Mouse (Mus musculus): ENCODE data around the gene Auh. TPM values are rescaled to one million over a fixed set of nuclear protein-coding genes. Genes with fewer than 3 reads are reported as not detected.

The Auh gene
- total RNA-seq, 2 experiments from 2014 or later, result 21.4 to 35.3 TPM

DNA sequence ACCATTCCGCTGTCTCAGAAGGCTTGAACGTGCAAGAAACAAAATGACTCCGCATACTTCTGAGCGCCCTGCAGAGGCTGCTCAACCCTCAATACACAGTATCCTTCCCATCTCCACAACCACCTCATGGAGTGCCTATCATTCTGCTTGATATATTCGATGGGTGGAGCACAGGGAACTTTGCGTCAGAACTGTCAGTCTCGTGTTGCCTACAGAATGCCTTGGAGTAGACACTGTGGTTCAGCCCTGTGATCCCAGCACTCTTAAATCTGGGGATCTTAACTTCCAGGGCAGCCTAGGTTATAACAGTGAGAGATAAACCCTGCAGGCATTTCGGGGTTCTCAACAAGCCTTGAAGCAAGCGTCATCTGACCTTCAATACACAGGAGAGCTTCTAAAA lies 1.1 kb downstream of the Auh start:
- ATAC-seq (replicated peaks; ENCODE audit: low FRiP score, poor library complexity, severe bottlenecking), result 0 out of 2 replicates have a peak, but pooled peaks have one; percentile 11

DNA sequence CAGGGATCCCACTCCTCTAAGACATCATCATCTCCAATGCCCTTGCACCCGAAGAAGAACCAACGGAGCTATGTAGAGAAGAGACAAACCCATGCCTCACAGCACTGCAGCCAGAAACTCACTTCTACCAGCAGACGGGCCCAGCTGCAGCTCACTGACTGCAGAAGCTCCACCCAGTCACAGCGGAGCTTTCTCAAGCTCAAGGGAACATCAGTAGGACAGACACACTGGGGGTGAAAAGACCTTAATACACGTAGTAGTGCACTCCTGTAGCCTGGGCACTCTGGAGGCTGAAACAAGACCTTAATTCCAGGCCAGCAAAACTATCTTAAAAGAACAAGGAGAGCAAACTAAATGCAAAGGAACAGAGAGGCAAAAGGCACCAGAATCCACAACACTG lies 5.0 kb downstream of the Auh start:
- ATAC-seq (replicated peaks; ENCODE audit: low FRiP score, poor library complexity, severe bottlenecking), result no peak

DNA sequence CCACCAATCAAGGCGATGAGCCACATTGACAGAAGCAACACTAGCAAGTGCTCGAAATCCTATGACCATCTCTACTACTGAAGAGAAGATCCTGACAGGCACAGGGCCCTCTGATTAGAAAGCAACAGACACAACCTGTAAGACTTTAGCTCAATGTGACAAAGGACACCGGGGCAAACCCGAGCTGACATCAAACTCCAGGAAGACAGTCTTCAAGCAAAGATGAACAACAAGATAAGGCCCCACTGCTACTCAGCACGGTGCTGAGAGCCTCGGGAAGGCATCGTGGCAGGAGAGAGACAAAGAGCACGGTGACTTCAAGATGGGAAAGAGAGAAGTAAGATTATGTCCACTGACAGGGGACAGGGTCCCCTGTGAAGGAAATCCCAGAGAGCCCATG lies 7.5 kb downstream of the Auh start:
- no peak for ATAC-seq (replicated peaks; ENCODE audit: low FRiP score, poor library complexity, severe bottlenecking)

DNA sequence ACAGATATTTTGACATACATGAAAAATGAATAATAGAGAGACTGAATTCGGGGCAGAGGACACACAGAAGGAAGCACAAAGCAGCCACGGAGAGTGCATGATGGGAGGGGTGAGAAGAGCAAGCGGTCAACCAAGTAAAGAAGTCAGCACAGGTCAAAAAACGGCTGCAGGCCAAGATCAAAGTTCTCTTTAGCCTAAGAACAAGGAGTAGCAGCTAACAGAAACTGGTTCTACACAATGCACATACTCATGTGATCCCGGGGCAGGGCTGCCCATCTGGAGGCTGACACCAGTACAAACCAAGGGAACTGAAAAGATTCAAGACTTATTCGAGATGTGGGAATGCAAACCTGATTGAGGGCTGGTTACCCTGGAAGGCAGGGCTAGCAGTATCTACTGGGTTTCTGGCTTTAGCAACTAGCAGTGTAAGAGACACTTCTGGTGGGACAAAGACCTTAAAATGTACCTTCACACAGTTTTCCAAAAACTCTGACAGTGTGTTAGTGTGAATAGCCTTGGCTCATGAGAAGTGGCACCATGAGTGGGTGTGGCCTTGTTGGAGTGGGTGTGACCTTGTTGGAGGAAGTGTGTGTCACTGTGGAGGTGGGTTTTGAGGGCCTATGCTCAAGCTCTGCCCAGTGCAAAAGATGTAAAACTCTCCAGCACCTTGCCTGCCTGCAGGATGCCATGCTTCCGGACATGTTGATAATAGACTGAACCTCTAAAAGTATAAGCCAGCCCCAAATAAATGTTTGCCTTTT lies 8.2 kb downstream of the Auh start:
- ATAC-seq (replicated peaks; ENCODE audit: low FRiP score, poor library complexity, severe bottlenecking), result no peak

DNA sequence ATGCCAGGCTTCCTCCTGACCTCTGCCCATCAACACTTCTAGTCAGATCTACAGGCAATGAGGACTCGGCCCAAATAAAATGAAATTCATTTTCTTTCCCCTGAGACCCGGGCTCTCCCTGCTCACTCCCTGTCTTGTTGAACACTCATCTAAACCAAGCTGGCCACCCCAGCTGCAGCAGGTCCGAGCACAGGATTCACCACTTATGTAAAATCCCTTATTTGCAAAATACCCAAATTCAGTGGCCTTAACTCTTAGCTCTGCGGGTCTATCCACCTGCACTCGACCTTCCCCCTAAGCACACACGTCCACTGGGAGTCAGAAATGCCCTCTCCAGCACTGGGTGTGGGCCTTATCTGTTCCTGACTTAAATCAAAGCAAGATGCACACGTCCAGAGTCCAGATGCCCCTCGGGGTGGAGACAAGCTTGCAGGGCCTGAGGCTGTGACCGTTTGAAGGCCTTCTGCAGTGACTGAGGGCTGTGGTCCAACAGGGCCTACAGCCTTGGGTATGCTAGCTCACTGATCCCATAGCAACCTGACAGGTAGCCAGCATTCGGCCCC lies 9.6 kb downstream of the Auh start:
- ATAC-seq (replicated peaks; ENCODE audit: low FRiP score, poor library complexity, severe bottlenecking), result no peak

DNA sequence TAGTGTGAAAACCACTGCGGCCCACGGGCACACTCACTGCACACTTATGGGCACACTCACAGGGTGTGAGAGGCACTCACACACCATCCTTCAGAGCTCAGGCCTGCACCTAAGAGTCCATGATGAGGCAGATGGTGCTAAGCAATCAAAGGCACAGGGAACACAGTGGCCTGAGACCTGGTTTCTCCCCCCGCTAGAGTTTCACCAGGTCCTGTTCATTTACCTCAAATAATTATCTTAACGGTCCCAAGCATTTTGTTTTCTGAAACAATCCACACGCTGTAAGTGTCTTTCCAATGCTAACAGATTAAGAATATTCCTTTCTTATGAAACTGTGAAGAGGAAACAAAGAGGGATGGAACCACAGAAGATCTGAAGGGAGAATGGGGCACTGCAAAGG lies 11.1 kb downstream of the Auh start:
- no peak for ATAC-seq (replicated peaks; ENCODE audit: low FRiP score, poor library complexity, severe bottlenecking)

DNA sequence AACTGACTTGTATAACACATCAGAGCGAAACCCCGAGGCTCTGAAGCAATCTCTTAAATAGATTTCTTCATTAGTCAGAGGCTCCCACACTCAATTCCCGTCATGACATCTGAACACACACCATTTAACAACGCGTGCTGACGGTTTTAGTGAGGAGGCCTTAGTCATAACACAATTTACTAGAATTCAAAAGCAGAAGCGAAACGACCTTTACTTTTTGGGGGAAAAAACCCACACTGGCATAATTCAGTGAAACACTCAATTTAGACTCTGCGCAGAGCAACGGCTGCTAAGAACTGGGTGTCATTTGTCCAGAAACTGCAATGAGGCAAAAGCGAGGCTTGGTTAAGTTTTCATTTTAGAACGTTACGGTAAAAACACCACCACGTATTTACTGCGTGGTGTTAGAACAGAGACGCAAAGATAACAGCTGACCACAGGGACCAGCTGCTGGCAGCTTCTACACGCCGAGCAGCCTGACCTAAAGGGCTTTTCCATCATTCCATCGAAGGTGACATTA lies 14.8 kb downstream of the Auh start:
- ATAC-seq (replicated peaks; ENCODE audit: low FRiP score, poor library complexity, severe bottlenecking), result no peak

DNA sequence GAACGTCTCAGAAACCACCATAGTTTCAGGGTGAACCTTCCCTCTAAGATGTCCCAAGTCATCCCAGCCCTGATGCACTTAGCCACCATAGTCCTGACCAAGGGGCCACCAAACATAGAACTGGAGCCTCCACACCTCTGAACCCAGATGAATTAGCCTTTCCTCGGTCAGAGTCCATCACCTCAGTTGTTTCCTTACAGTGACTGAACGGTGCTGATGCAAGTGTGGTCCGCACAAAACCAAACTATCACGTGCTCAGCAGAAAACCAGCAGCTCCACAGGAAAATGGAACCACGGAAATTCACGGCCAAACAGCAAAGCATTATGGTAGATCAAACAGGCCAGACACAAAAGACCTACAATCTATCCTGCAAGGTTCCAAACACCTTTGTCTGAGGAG lies 15.6 kb downstream of the Auh start:
- ATAC-seq (replicated peaks; ENCODE audit: low FRiP score, poor library complexity, severe bottlenecking), result no peak

DNA sequence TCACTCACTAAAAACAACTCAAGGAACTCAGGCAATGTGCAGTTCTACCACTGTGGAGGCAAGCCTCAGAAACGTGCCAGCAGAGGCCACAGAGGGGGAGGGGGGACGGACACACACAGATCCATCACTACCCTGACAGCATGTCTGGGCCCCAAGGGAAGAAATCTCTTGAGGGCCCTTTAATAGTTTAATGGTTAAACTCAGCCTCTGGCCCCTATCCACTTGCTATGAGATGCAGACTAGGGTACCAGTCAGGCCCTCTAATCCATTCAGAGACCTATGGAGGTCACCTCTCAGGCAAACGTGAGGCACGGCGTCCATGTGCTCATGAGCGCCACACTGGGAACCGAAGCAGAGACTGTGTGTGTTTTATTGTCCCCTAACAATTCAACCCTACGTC lies 17.0 kb downstream of the Auh start:
- no peak for ATAC-seq (replicated peaks; ENCODE audit: low FRiP score, poor library complexity, severe bottlenecking)

DNA sequence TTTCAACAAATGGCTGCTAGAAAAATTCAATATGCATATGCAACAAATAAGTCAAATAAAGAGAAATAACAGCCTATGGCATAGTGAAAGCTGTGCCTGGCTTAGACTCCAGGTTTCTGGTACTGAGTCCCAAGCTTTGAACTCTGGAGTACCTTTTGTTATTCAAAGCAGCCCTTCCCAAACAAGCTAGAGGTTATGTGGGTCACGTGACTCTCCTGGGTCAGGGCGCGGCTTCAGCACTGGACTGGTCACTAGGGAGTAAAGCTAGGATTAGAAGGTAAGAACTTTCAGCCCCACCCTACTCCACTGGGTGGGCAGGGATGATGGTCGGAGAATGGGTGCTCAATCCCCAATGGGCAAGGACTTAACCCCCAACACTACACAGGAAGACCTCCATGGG lies 18.2 kb downstream of the Auh start:
- ATAC-seq (replicated peaks; ENCODE audit: low FRiP score, poor library complexity, severe bottlenecking), result no peak

DNA sequence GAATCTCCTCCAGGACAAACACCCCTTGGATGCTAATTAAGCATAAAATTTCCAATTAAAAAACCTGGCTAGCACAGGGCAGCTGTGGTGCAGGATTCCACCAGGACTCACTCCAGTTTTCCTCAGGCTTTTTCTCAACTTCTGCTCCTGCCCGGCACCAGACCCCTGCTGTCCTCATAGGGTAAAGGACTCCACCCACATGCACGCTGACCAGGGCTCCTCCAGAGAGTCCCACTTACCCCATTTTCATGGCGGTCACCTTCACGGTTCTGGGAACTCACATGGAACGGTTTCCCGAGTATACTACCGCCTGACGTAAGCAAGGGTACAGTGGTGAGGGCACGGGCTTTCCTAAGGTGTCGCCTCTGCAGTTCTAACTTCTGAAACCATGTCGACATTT lies 23.2 kb downstream of the Auh start:
- no peak for ATAC-seq (replicated peaks; ENCODE audit: low FRiP score, poor library complexity, severe bottlenecking)

DNA sequence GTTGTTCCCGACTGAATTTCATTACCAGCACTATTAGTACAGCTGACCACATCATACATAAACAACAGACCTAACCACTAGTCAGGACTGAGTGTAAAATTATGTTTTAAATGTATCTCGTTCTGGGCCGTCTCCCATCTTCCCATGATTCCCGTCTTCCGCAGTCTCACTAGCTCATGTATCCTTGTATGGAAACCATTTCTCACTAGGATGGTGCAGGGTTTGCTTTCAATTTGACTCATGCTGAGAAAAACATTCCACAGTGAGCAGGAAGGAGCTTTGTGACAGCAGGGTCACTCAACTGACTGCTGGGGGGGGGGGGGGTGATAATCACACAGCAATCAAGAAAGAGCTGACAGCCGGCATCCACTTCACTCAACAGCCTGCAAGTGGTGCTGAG lies 25.3 kb downstream of the Auh start:
- ATAC-seq (replicated peaks; ENCODE audit: low FRiP score, poor library complexity, severe bottlenecking), result no peak

DNA sequence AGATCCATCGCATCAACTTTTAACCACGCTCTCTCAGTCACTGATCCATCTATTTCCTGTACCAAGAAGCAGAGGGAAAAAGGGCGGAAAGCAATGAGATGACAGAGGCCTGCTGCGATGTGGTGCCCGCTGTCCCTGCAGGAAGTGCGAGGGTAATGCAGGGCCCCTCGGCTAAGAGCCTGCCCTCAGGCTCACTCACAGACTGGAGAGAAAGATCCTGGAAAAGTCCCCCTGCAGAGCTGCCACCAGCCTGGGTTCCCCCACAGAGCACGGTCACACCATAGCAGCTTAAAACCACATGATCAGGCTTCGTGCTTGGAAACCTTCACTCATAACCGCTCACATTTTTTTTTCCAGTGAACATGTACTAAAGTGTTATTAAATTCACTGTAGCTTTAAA lies 25.7 kb downstream of the Auh start:
- no peak for ATAC-seq (replicated peaks; ENCODE audit: low FRiP score, poor library complexity, severe bottlenecking)

DNA sequence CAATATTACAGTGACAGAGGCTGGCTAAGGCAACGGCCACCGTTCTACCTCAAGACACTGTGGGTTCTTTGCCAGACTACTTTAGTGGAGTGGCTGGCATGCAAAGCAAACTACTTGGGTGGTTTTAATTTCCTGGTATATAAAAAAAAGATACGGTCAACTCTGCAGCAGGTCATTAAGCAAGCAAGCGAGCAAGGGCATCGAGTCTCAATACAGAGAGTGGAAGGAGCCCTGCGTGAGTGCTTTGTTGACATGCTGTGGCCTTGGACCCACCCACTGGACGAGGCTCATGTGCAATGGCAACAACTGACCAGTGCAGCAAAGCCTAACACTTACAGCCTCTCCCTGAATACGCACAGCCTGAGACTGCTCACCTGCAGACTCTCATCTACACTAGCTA lies 27.0 kb downstream of the Auh start:
- no peak for ATAC-seq (replicated peaks; ENCODE audit: low FRiP score, poor library complexity, severe bottlenecking)

DNA sequence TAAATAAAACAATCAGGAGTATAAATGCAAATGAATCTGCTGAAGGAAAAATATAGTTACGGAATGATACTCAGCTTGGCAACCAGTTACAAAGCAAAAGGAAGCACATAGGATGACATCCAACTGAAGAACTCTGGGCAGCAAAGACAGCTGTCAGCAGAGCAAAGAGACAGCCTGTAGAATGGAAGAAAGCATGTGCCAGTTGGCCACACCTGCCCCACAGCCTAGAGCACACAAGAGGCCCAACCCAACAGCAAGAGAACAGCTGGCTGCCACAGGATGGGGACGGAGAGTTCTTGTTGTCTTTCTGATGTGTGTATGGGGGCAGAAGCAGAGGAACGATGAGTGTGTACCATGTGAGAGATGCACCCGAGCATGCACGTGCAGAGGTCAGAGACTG lies 29.8 kb downstream of the Auh start:
- ATAC-seq (replicated peaks; ENCODE audit: low FRiP score, poor library complexity, severe bottlenecking), result no peak

DNA sequence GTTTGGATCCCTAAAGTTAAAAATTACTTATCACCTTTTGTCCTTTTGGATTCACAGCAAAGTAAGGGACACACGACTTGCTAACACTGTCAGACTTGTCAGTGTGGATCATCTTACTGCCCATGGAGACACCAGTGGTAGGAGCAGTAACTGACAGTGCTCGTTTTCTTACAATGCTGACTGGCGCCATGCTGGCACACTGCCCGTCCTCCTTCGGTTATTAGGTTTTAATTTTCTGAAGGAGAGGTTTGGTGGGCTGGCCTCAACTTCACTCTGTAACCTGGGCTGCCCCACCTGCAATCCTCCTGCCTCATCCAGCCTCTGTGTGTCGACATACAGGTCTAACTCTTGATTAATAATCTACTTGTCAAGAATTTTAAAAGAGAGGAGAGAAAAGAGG lies 31.7 kb downstream of the Auh start:
- ATAC-seq (replicated peaks; ENCODE audit: low FRiP score, poor library complexity, severe bottlenecking), result no peak

DNA sequence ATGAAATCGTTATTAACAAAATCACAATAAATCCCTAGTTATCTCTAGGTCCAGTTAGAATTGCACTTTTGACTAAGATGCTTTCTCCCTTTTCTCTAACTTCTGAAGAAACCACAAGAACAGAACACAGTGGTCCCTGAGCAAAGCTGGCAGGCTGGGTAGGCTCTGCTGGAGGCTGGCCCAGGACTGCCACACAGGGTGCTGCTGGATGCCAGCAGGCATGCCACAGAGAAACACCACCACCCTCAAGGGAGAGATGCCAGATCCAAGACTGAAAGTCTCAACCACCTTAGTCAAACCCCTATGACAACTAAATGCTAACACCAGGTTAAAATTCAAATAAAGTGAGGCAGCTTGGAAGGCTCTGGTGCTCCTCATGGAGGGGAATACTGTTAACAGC lies 36.7 kb downstream of the Auh start:
- no peak for ATAC-seq (replicated peaks; ENCODE audit: low FRiP score, poor library complexity, severe bottlenecking)

DNA sequence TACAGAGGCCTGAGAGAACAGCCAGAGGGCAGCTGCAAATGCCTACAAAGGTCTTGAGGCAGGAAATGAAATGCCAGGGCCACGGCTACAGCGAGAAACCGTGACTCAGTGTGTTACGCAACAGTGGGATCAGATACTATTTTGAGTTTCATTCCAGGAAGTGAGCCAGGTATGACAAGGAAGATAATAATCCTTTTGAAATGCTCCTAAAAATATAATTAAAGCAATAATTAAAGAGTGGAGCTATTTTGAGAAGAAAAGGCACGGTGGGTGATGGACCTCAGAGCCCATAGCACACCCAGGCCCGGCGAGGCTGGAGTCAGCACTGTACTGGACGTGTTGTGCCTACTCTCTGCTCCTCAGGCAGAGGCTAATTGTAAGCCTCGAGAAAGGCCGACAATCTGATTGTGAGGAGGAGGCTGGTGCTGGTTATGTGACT lies 37.4 kb downstream of the Auh start:
- ATAC-seq (replicated peaks; ENCODE audit: low FRiP score, poor library complexity, severe bottlenecking), result 0 out of 2 replicates have a peak, but pooled peaks have one; percentile 33

DNA sequence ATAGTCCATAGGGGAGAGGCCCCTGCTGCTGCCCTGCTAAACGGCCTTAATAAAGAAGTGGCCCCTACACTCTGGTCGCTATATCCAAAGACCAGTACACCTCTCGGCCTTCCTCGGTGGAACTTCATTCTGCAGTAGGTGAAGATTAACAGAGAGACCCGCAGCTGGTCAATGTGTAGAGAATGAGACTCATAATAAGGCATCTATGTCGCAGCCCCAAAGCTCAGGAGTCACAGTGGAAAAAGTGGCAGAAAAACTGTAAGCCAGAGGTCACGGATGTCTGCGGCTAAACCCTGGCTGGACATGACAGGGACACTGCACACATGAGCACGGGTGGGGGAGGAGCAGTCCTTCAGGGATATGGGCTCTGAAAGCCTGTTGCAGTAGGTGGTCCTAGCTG lies 39.2 kb downstream of the Auh start:
- no peak for ATAC-seq (replicated peaks; ENCODE audit: low FRiP score, poor library complexity, severe bottlenecking)

DNA sequence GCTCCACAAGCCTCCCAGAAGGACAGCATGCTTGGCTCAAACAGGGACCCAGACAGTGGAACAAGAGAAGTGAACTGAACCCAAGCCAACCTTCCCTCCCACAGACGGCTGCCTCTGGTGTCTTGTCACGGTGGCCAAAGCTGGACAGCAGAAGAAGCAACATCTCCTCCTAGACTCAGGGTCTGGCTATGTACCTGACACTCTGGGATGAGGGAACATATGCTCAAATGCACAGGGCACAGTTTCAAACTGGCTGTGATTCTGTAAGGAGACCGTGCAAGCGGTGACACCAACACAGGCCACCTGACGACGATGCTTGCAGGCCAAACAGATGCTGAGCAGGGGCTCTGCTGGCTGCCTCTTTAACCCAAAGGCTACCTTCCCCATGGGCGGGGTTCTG lies 42.7 kb downstream of the Auh start:
- ATAC-seq (replicated peaks; ENCODE audit: low FRiP score, poor library complexity, severe bottlenecking), result no peak

DNA sequence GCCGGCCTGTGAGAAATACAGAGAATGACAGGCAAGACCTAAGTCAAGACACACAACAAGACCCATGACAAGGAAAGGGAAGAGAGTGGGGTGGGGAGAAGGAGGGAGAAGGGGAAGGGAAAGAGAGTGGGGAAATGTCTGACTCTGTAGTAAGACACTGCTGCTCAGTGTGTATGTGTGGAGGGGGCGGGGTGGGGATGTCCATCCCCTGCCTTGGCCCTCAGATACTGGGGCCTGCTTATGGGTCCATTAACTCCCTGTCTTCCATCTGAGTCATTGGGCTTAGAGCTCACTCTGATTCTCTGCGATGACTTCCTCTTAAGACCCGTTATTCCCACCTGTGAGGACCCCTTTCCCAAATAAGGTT lies 45.5 kb downstream of the Auh start:
- ATAC-seq (replicated peaks; ENCODE audit: low FRiP score, poor library complexity, severe bottlenecking), result no peak

All from erythroid progenitor cell, adult 5-6 weeks (primary cell).